Mouse (Mus musculus) erythroblast, adult 5-6 weeks (primary cell): ENCODE data around the gene Myb. TPM values are rescaled to one million over a fixed set of nuclear protein-coding genes. Genes with fewer than 3 reads are reported as not detected.
A peak's percentile ranks its signal among the peaks of the same experiment; 100 is the strongest.

Source experiments
- ATAC-seq: replicated peaks from 2 replicates; pipeline ENCODE4 v1.8.0; 2016; ENCODE audit warnings: moderate number of reproducible peaks, mild to moderate bottlenecking, moderate TSS enrichment, inconsistent platforms; ENCODE audit not compliant: poor library complexity, low FRiP score, severe bottlenecking
- total RNA-seq, 2 experiments: library from RNA; stranded (forward) in 1 of 2; stranded (reverse) in 1 of 2; fragments of 150-400 nt in 1 of 2; fragments of 200-764, 138-1000 nt in 1 of 2; gene quantifications; 2 replicates each; pipeline versions ENCODE4 v1.2.3 to v1.2.4; 2015 to 2017; ENCODE audit warnings: low replicate concordance in 2 of 2

Gene Myb
- total RNA-seq, 2 experiments from 2014 or later: 65.7 to 109 TPM

DNA sequence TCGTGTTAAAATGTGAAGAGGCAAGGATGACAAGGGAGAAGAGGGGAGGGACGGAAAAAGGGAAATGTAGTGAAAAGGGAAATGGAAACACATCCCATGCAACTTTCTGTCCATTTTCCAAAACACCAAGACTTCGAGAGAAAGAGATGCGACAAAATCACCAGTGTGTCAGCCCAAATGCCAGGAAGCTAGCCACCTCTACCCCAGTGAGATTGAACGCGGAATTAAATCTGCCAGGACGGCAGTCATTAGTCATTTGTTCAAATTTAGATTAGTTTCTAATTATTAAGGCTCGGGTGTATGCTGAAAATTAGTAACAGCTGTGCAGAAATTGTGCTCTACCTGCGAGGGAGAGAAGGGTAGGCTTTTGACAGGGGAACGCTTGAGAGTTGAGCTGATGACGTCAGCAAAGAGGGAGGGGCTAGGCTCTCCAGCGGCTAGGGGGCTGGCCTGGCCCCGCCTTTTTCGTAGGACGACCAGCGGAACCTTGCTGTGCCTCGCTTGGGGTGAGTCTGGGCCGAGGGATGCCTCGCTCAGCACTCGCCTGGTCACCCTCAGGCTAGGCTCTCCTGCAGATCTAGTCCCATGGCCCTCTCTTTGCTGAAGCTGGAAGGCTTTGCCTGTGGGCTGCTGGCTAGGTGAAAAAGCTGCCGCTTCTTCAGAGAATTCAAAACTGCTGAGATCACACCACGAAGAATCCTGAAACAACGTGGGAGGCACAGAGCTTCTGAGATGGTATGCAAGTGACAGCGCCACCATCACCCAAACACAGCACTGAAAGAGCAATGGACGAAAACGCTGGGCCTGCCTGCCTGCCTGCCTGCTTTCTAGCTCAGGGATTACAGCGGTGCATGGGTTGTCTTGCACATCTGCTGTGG, 15.9 kb downstream of the Myb start:
- 0 out of 2 replicates have a peak, but pooled peaks have one; percentile 54 for ATAC-seq

DNA sequence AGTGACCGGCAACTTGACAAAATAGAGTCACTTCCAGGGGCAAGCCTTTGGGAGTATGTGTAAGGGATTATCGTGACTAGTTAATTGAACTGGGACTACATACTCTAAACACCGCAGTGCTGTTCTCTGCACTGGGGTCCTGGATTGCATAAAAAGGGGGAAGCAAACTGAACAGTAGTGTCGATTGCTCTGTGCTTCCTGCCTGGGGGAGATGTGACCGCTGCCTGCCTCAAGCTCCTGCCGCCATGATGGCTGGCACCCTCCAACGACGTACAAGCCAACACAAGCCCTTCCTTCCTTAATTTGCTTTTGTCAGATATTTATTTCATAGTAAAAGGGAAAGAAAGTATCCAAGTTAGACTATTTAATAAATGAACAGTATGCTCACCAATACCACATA, 25.5 kb downstream of the Myb start:
- ATAC-seq: no peak

DNA sequence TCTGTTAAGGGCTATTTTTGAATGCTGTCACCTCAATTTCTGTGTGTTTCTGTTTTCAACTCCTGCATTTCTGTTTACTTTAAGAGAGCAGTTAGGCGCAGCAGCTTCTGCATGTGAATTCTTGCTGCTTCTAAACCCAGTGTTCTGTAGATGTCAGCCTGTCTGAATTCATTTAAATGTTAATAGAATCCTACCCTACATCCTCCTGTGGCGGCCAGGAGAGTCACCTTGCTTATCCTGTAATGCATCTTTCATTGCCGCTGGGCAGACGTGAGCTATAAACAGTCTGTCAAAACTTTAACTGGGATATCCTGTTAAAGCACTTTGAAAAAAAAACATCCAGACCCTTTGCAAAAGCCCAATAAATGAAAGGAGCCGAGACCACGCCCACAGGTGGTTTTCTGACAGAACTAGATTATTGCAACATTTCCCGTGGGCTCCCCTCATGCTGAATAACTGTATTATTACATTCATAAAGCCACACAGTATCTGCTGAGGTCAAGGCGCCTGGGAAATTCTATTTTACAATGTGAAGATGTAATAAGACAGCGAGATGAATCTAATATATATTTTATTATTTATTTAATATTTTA, 29.8 kb downstream of the Myb start:
- ATAC-seq: no peak

- no peak for ATAC-seq
Measured at GRCm38 (mm10) chr10:21128086-21128611, 32.6 kb downstream of the Myb start.

DNA sequence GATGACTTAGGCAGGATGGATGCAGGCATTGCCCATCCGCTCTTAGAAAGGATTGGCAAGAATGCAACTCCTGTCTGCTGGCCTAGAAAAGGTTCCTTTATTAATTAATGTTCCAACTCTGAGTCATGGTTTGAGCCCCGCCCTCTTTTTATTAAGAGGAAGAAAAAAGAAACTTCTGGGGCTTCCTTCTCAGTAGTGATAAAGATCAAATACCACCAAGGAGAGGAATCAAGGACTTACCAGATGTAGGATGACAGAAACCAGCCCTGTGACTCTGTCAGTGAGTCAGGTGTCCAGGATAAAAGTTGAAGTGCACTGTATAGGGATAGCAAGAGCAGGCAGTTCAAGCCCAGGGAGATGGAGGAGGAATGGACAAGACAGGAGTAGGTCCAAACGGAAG, 42.4 kb downstream of the Myb start:
- ATAC-seq: no peak

- no peak for ATAC-seq
Measured at GRCm38 (mm10) chr10:21114459-21114858, 46.3 kb downstream of the Myb start.

- ATAC-seq: no peak
Measured at GRCm38 (mm10) chr10:21112689-21113088, 48.1 kb downstream of the Myb start.

DNA sequence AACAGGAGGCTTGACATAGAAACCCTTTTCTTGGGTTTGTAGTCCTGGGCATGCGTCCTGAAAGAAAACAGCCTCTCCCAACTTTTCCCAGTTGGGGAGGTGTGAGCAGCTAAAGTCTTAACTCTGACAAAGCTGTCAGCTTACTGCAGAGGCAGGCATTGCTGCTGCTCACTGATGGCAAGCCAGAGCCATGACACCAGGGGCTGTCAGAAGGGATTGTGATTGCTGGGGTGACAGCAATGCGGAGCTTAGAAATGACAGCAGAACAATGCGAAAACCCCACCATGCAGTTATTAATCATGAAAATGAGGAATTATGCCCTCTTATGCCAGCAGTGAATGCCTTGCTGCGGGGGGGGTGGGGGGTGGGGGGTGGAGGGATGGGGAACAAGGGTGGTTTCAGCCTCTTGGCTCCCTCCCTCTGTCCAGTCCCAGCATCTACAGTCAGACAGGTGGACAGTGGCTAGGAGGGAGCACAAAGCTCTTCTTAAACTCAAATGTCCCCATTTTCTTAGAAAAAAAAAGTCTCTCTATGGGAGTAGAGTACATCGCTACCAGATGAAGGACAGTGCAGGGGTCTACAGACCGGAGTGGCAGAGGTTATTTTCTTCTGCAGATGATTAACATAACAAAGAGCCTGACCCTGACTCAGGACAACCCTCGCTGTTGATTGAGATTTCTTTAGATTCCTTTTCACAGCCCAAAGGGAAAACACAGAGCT, 51.3 kb downstream of the Myb start:
- no peak for ATAC-seq

GRCm38 (mm10) chr10:21108796-21109195, 52.0 kb downstream of the Myb start:
- ATAC-seq: no peak

DNA sequence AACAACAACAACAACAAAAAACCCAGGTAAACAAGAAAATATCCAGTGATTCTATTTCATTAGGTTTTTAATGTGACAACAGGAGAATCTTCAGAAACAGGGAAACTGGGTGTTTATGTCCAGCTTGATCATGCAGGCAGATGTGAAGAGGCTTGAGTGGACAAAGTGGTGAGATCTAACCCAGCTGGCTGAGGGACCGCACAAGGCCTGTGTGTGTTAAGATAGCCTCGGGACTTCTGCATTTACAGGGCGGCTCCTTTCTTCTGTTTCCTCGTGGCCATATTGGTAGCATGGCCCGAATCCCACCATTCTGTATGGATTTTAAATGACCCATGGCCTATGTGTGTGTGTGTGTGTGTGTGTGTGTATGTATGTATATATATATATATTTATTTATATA, 52.6 kb downstream of the Myb start:
- ATAC-seq: no peak

DNA sequence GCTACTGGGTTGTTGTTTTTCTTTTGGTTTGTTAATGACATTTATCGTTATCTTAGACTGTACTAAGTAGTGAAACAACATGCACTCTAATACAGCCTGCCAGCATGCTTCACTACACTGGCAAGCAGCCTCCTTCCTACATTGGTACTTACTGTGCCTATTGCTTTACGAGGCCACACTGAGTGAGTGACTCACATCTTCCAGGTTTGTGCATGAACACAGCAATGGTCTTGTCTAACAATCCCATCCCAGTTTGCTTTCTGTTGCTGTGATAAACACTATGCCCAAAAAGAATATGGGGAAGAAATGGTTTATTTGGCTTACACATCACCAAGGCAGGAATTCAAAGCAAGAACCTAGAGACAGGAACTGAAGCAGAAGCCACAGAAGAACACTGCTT, 55.6 kb downstream of the Myb start:
- no peak for ATAC-seq

GRCm38 (mm10) chr10:21102689-21103088, 58.1 kb downstream of the Myb start:
- ATAC-seq: no peak

DNA sequence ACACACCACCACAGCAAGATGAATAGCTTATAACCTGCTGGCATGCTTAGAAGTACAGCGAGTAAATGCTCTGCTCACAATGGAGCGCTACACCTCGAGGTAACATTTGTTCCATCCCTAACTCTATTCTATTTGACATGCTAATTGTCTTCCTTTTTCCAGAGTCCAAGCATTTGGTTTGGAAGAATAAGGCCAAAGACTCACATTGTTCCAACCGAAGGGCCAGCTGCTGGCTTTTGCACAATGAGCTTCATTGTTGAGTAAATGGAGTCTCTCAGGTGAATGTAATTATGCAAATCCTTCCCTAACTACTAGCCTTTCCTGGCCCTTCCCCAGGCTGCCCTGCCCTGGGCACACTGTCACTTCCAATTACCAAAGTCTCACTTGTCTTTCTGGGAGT, 58.8 kb downstream of the Myb start:
- no peak for ATAC-seq

DNA sequence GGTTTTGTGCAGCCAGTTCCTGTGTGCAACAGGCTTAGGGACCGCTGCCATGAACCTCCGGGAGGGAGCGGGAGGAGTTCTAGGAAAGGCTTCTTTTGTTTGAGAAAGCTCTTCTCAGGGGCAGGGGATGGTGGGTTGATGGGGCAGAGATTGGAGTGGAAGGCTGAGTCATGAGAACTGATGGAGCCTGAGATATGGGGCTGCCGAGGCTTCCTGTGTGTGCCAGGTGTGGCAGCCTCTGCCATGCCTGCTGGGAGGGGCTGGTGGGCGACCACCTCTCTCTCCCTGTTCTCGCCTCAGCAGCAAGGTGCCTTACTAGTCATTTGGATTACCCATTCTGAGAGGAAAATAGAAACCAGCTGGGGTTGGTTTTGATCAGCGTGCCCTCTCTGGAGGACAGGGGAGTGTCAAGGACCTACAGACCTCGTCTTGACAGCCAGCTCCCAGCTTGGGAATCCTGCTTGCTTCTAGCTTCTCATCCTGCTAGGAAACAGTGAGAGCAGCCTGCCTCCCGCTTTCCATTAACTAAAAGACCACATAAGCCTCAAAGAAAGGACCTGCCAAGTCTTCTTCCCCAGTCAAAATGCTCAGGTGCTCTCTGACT, 60.0 kb downstream of the Myb start:
- ATAC-seq: no peak

DNA sequence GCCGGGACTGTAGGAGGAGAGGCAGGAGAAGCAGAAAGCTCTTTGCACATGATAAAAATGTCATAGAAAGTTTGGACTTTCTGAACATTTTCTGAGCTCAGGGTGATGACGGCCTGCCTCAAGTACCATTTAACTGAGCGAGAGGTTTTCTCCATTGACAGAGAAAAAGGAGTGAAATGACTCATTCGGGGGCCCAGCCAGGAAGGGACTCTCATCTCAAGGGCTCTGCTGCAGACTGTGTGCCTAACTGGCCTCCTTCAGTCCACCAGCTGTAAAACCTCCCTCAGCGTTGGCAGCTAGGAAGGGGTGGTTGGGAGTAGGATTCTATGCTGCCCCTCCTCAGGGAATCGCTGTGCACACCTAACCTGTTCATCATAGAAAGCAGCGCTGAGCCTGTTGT, 61.3 kb downstream of the Myb start:
- no peak for ATAC-seq

- ATAC-seq: no peak
Measured at GRCm38 (mm10) chr10:21095541-21095940, 65.2 kb downstream of the Myb start.

GRCm38 (mm10) chr10:21094896-21095295, 65.9 kb downstream of the Myb start:
- ATAC-seq: no peak

DNA sequence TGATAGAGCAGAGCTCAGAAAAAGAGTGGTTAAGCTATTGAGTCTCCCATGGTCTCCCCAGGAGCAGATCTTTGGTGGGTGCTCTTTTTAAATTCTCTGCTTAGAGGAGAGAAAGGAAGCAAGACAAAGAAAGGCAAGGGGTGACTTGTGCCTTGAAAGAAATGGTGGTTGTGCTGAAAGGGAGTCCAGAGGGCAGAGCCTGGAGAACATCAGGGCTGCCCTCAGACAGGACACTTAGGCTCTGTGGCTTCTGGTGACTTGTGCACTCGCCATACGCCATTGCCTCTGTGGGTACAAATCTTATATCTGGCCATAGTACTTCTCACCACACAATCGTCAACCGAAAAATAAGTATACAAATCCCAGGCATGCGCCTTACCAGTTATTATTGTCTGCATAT, 67.5 kb downstream of the Myb start:
- ATAC-seq: no peak

DNA sequence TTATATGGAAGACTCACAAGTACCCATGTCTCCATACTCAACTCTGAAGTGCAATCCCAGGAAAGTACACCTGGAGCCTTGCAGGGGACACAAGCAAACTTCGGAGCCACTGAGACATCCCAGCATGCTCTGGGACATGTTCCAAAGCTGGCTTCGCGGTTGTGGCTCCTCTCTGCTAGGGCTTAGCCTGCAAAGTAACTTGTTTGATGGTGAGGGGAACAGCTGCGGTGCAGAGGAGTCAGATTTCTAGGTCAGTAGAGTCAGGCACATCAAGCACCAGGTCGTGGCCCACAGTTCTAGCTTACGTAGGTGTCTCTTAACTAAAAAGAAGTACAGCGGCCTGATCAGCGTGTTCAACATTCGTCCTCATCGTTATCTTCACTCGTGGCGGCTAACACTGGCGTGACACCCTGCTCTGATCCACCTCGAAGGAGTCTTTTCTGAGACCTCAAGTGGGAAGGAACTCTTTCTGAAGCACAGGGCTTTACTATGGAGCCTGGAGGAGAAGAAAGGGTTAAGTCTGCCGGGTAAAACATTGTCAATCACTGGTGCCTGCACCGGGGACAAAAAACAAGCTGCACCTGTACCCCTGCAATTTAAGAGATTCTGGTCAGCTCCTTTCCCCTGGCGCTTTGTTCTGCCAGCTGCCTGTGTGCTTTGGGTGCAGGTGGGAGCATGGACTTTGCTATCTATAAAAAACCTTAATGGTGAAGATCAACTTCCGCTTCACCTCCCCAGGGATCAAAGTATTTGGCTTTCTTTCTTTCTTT, 68.1 kb downstream of the Myb start:
- no peak for ATAC-seq
